Mouse (Mus musculus) heart, embryonic 16.5 days (tissue): ENCODE results near the gene Klf12. TPM values are rescaled to one million over a fixed set of nuclear protein-coding genes. Genes with fewer than 3 reads are reported as not detected.

ENCODE experiments used
- ATAC-seq: fragments of 200-750 bp; cut with Nextera tagmentation; replicated peaks from 2 replicates; pipeline ENCODE4 v1.8.0; 2017; ENCODE audit warnings: moderate number of reproducible peaks; ENCODE audit not compliant: insufficient read depth, low FRiP score; ENCODE audit errors: extremely low read depth
- H3K27ac ChIP-seq: fragments of 300-500 bp; sonication (generic); 2 replicates; pipeline ENCODE4 v1.5.1; 2014; ENCODE audit warnings: mild to moderate bottlenecking, low read length, control low read depth, moderate library complexity
- H3K27me3 ChIP-seq: fragments of 300-500 bp; sonication (generic); 2 replicates; pipeline ENCODE4 v1.6.1; 2014; ENCODE audit warnings: low read length, mixed read lengths; ENCODE audit not compliant: control insufficient read depth, insufficient read depth
- H3K36me3 ChIP-seq: fragments of 300-500 bp; sonication (generic); 2 replicates; pipeline ENCODE4 v1.6.1; 2014; ENCODE audit not compliant: control insufficient read depth, insufficient read depth
- H3K4me1 ChIP-seq: fragments of 300-500 bp; sonication (generic); 2 replicates; pipeline ENCODE4 v1.6.1; 2014; ENCODE audit warnings: low read length, mixed read lengths; ENCODE audit not compliant: control insufficient read depth, insufficient read depth
- H3K4me2 ChIP-seq: fragments of 300-500 bp; sonication (generic); 2 replicates; pipeline ENCODE4 v1.6.1; 2014; ENCODE audit warnings: low read depth, mild to moderate bottlenecking, control low read depth, low read length
- H3K4me3 ChIP-seq: fragments of 300-500 bp; sonication (generic); 2 replicates; pipeline ENCODE4 v1.5.1; 2014; ENCODE audit warnings: mild to moderate bottlenecking, control low read depth, low read length
- H3K9ac ChIP-seq: fragments of 300-500 bp; sonication (generic); 2 replicates; pipeline ENCODE4 v1.6.1; 2014; ENCODE audit warnings: low read length, control low read depth
- H3K9me3 ChIP-seq: fragments of 300-500 bp; sonication (generic); replicated peaks from 2 replicates; pipeline ENCODE4 v1.6.1; 2016; ENCODE audit warnings: low read length; ENCODE audit not compliant: control insufficient read depth
- WGBS: fragments of 180-500 bp; shearing (Covaris S2); extraction: QIAGEN DNeasy Blood & Tissue Kit; methylation state at CpG from one replicate; pipeline ENCODE4 v1.1.7; 2014; 5-methylcytosine and 5-hydroxymethylcytosine counted together
- polyA plus RNA-seq: library from polyadenylated mRNA; unstranded; fragments of >200 nt; fragmentation: Nextera tagmentation; extraction: Ambion mirVana; gene quantifications from 2 replicates; pipeline ENCODE4 v1.2.1, GENCODE M21; 2015

The Klf12 gene
- polyA plus RNA-seq, 1 experiment from 2014 or later = 5.9 TPM

DNA sequence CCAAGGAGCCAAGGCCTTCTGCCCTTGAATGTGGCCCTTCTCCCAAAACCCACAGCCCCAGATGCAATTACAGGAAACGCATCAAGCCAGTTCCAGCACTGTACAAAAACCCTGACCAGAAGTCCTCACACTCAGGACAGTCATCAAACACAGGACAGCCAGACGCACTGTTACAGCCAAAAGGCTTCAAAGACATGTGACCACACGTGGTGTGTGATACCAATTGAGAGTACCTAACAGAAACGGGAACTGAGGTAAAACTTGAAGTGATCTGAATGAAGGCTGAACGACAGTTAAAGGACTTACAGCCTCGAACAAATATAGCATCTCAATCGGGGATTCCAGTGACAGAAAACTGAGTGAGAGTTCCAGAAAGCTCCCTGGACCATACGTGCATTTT is 87.3 kb downstream of the Klf12 start:
- no peak overlapping the region for H3K4me3 ChIP-seq
- H3K36me3 ChIP-seq = no peaks in the 10 kb centered on the region
- H3K4me1 ChIP-seq = no peaks in the 10 kb centered on the region
- no peaks in the 10 kb centered on the region for H3K9me3 ChIP-seq
- WGBS = 87% methylated on average over 8 of the region's 8 CpGs
- no peak overlapping the region for H3K9ac ChIP-seq
- H3K4me2 ChIP-seq = no peak overlapping the region
- H3K27ac ChIP-seq = no peak overlapping the region
- no peak for ATAC-seq
- no peaks in the 10 kb centered on the region for H3K27me3 ChIP-seq

DNA sequence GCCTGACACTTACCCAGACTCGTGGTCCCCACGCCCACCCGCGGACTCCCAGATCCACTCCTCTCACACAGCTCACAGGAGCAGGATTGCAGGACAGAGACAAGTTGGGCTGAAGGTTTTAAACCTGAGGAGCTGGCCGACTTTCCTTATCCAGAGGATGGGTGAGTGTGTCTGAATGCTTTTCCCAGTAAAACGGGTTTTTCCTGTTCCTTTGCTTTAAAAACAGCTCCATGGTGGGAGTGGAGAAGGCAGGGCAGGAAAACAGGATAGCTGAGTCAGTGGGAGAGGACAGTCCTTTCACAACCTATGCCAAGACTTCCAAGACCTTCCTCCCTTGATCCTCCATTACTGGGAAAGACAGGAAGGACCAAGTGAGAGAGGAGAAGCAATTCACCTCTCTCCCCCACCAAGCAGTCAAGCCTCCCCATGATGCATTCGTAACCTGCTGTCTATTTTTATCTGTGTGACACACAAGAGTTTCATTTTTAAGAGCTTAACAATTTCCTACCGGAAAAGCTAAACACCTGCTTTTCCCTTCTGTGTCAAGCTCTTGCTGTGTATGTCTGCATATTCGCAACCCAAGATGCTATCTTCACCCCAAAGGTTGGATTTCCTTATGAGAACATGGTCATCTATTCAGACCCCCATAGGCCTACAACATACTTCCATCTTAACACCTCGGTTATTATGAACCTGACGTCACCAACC is 94.8 kb downstream of the Klf12 start:
- Histone ChIP-seq H3K27me3 (no peaks in the 10 kb centered on the region), H3K4me1 (0 out of 2 replicates have a peak, but pooled peaks cover 3% of the 10 kb centered on the region), H3K4me2 (no peak overlapping the region), H3K36me3 (no peaks in the 10 kb centered on the region), H3K9ac (no peak overlapping the region), H3K4me3 (no peak overlapping the region), H3K27ac (no peak overlapping the region), H3K9me3 (no peaks in the 10 kb centered on the region)
- 63% methylated on average over 11 of the region's 11 CpGs for WGBS
- 0 out of 2 replicates have a peak, but pooled peaks have one; percentile 4 for ATAC-seq

DNA sequence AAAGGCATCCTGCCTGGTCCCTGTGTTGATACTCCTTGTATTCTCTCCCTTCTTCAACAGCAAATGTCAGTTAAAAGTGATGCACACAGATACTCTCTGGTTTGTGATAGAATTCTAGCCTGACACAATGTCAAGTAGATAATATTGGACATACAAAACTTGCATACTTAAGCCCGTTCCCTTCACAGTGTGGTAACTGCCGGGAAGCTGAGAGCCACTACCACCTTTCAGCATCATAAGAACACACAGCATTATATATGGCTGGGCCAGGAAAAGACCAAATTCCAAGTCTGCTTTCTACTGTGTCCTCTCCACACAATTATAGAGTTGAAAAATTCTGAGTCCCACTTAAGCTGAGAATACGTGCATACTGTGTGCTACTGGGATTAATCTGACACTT is 97.1 kb downstream of the Klf12 start:
- Histone ChIP-seq H3K27ac (no peak overlapping the region), H3K9me3 (no peaks in the 10 kb centered on the region), H3K4me2 (no peak overlapping the region), H3K9ac (no peak overlapping the region), H3K36me3 (no peaks in the 10 kb centered on the region), H3K27me3 (no peaks in the 10 kb centered on the region), H3K4me1 (0 out of 2 replicates have a peak, but pooled peaks cover 3% of the 10 kb centered on the region), H3K4me3 (no peak overlapping the region)
- 82% methylated on average over 3 of the region's 3 CpGs for WGBS
- no peak for ATAC-seq

DNA sequence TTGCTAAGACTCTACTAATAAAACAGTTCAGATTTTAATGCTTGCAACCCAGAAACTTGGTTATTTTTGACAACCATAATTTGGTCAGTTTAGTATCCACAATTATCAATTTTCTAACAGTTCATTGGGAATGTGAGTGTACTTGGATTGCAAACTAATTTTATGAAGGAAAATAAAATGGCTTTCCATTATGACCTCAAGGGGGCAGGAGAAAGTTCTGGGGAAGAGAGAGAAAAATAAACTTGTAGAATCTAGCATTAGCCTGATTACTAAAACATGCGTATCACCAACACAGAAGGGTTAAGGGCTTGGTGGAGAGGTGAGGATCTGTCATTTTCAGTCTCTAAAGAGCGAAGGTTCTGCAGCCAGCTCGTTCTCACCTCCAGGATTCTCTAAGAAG is 106.7 kb downstream of the Klf12 start:
- Histone ChIP-seq H3K27me3 (no peaks in the 10 kb centered on the region), H3K27ac (no peak overlapping the region), H3K4me3 (no peak overlapping the region), H3K9me3 (no peaks in the 10 kb centered on the region), H3K36me3 (no peaks in the 10 kb centered on the region), H3K9ac (no peak overlapping the region), H3K4me1 (peaks cover 8% of the 10 kb centered on the region), H3K4me2 (no peak overlapping the region)
- no peak for ATAC-seq
- 85% methylated on average over 3 of the region's 3 CpGs for WGBS

DNA sequence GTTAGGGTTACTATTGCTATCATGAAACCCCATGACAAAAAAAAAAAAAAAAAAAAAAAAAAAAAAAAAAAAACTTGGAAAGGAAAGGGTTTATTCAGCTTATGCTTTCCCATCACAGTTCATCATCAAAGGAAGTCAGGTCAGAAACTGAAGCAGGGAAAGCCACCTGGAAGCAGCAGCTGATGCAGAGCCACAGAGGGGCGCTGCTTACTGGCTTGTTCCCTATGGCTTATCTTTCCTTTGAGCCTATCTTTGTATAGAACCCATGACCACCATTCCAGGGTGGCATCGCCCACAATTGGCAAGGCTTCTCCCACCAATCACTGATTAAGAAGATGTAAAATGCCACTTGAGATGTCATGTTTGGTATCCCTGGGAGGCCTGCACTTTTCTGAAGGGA is 119.4 kb downstream of the Klf12 start:
- Histone ChIP-seq H3K36me3 (no peaks in the 10 kb centered on the region), H3K27ac (no peak overlapping the region), H3K4me1 (no peaks in the 10 kb centered on the region), H3K4me3 (no peak overlapping the region), H3K9ac (no peak overlapping the region), H3K27me3 (no peaks in the 10 kb centered on the region), H3K4me2 (no peak overlapping the region), H3K9me3 (no peaks in the 10 kb centered on the region)
- WGBS = 86% methylated on average over 2 of the region's 2 CpGs
- no peak for ATAC-seq

DNA sequence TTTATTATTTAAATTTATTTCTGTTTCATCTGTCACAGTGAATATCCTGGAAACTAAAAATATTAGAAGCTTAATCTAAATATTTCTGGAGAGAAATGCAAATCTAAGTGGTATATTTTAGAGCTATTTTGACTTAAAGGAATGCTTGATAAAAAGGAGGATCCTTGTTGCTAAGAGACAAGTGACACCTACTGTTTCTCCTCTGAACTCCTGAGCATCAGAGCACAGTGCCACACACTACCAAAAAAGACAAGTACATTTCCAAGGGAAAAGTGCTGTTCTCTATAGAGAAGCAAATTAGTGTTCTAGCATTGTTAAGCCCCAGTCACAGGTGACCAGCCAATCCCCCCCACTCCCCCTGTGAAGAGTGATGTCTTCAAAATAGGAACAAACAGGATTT is 127.8 kb downstream of the Klf12 start:
- Histone ChIP-seq H3K27me3 (no peaks in the 10 kb centered on the region), H3K27ac (no peak overlapping the region), H3K9me3 (no peaks in the 10 kb centered on the region), H3K4me3 (no peak overlapping the region), H3K9ac (no peak overlapping the region), H3K4me1 (no peaks in the 10 kb centered on the region), H3K4me2 (no peak overlapping the region), H3K36me3 (no peaks in the 10 kb centered on the region)
- ATAC-seq = no peak

DNA sequence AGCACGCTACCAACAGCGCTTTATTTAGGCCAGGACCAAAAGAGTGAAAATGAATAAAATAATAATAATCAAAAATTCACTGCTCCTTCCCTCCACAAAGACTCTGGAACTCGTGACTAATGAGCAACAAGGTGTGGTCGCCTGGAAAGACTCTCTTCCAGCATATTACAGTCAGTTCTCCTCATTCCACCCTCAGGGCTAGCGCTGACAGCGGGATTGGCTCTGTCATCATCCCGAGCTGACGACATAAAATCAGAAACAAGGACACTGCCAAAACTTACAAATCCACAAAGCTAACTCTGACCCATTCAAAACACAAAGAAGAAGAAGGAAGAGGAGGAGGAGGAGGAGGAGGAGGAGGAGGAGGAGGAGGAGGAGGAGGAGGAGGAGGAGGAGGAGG is 136.8 kb downstream of the Klf12 start:
- Histone ChIP-seq H3K27ac (no peak overlapping the region), H3K4me3 (no peak overlapping the region), H3K4me2 (no peak overlapping the region), H3K9me3 (no peaks in the 10 kb centered on the region), H3K27me3 (no peaks in the 10 kb centered on the region), H3K4me1 (no peaks in the 10 kb centered on the region), H3K9ac (no peak overlapping the region), H3K36me3 (peaks cover 2% of the 10 kb centered on the region; the same call in 1 of the 2 replicates)
- WGBS = 76% methylated on average over 8 of the region's 8 CpGs
- ATAC-seq = no peak; the same call in 1 of the 2 replicates

DNA sequence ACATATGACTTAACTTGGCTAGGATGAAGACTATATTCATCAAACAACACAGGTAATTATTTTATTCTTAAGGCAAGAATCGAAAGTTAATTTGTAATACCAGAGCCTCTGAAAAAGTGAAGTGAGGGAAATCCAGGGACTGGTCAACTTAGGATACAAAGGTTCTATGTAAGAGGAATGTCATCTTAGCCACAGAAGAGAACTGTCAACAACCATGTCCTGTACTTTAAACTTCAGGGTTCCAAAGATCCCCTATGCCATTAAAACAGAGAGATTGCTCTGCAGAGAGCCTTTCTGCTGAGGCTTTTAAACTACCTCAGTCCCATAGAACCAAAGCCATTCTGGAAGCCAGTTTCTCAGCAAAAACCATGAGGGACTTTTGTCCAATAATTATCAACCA is 144.1 kb downstream of the Klf12 start:
- WGBS = 95% methylated on average over 1 of the region's 1 CpGs
- Histone ChIP-seq H3K27ac (no peak overlapping the region), H3K9ac (no peak overlapping the region), H3K4me3 (no peak overlapping the region), H3K4me2 (no peak overlapping the region), H3K36me3 (peaks cover 2% of the 10 kb centered on the region; the same call in 1 of the 2 replicates), H3K9me3 (no peaks in the 10 kb centered on the region), H3K4me1 (no peaks in the 10 kb centered on the region), H3K27me3 (no peaks in the 10 kb centered on the region)
- ATAC-seq = no peak

DNA sequence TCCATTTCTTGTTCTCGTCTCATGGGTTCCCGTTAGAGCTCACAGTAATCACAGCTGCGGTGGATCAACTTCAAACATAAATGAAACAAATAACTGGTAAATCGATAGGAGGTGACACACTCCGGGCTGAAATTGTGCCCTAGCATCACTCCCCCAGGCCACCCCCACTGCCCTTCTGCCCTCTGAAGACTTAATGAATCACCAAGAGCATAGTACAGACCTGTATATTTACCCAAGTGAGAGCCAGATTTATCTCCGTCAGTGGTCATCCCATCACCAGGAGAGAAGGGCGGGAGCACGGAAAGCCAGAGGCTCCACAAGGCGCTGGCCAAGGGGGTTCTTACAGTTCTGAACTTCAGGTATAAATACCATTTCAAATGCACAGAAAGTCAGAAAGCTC is 150.2 kb downstream of the Klf12 start:
- WGBS = 85% methylated on average over 9 of the region's 9 CpGs
- Histone ChIP-seq H3K27ac (no peak overlapping the region), H3K4me1 (no peaks in the 10 kb centered on the region), H3K4me3 (no peak overlapping the region), H3K36me3 (no peaks in the 10 kb centered on the region), H3K27me3 (no peaks in the 10 kb centered on the region), H3K4me2 (no peak overlapping the region), H3K9me3 (no peaks in the 10 kb centered on the region), H3K9ac (no peak overlapping the region)
- no peak for ATAC-seq
